Mouse (Mus musculus) embryonic facial prominence, embryonic 14.5 days (tissue): ENCODE measurements at regions not wholly inside any gene's neighbourhood (a gene's known extent, or its start where the extent isn't known, plus 50 kb on each side); places are given as distances from the start of the nearest gene placed in this dataset.

Experiments
- ATAC-seq: fragments of 200-750 bp; cut with Nextera tagmentation; 2 replicates; pipeline ENCODE4 v1.8.0; 2017; ENCODE audit warnings: low read depth, moderate number of reproducible peaks, moderate TSS enrichment
- DNase-seq: peaks from one replicate; pipeline ENCODE4 v3.0.0-alpha.2; 2015; ENCODE audit warnings: low spot score
- H3K27ac ChIP-seq: fragments of 300-500 bp; sonication (generic); replicated peaks from 2 replicates; pipeline ENCODE4 v1.5.1; 2014; ENCODE audit warnings: low read depth, mild to moderate bottlenecking, low read length, moderate library complexity
- H3K27me3 ChIP-seq: fragments of 300-500 bp; sonication (generic); replicated peaks from 2 replicates; pipeline ENCODE4 v1.6.1; 2014; ENCODE audit warnings: low read length; ENCODE audit not compliant: control insufficient read depth, insufficient read depth
- H3K36me3 ChIP-seq: fragments of 300-500 bp; sonication (generic); 2 replicates; pipeline ENCODE4 v1.6.1; 2014; ENCODE audit warnings: low read length, mixed read lengths; ENCODE audit not compliant: control insufficient read depth, insufficient read depth
- H3K4me1 ChIP-seq: fragments of 300-500 bp; sonication (generic); 2 replicates; pipeline ENCODE4 v1.6.1; 2014; ENCODE audit warnings: antibody characterized with exemption, low read length; ENCODE audit not compliant: control insufficient read depth, insufficient read depth
- H3K4me2 ChIP-seq: fragments of 300-500 bp; sonication (generic); 2 replicates; pipeline ENCODE4 v1.6.1; 2014; ENCODE audit warnings: low read depth, mild to moderate bottlenecking, low read length, moderate library complexity, mixed read lengths
- H3K4me3 ChIP-seq: fragments of 300-500 bp; sonication (generic); 2 replicates; pipeline ENCODE4 v1.5.1; 2014; ENCODE audit warnings: low read depth, mild to moderate bottlenecking, low read length
- H3K9ac ChIP-seq: fragments of 300-500 bp; sonication (generic); 2 replicates; pipeline ENCODE4 v1.6.1; 2014; ENCODE audit warnings: low read depth, mild to moderate bottlenecking, low read length, moderate library complexity, mixed read lengths
- H3K9me3 ChIP-seq: fragments of 300-500 bp; sonication (generic); 2 replicates; pipeline ENCODE4 v1.6.1; 2016; ENCODE audit warnings: low read length; ENCODE audit not compliant: control insufficient read depth
- WGBS: fragments of 180-500 bp; shearing (Covaris S2); extraction: QIAGEN DNeasy Blood & Tissue Kit; methylation state at CpG from one replicate; pipeline ENCODE4 v1.1.7; 2014; 5-methylcytosine and 5-hydroxymethylcytosine counted together

DNA sequence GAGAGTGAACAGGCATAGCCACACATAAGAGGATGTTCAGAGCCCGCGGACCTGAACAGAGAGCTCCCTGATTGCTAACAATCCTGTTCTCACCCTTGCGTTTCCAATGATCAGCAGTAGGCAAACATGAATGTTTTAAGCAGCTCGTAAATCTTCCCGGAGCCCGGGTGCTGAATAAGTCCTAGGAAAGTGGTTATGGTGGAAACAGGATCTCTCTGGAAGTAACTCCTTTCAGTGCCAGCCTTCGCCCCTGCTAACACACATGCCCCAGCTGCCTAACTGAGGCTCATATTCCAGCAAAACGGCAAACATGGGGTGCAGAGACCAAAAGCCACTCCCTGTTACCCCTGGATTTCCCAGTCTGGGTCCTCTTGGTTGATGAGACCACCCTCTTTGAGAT is 135.5 kb upstream of the Spag17 start:
- no peak overlapping the region for H3K27ac ChIP-seq
- WGBS, result 72% methylated on average over 8 of the region's 8 CpGs
- no peak overlapping the region for H3K9ac ChIP-seq
- H3K4me1 ChIP-seq, result no peaks in the 10 kb centered on the region
- no peaks in the 10 kb centered on the region for H3K9me3 ChIP-seq
- no peak overlapping the region for H3K4me2 ChIP-seq
- ATAC-seq (no peak), DNase-seq (peak; percentile 4)
- H3K4me3 ChIP-seq, result no peak overlapping the region
- H3K36me3 ChIP-seq, result no peaks in the 10 kb centered on the region
- H3K27me3 ChIP-seq, result no peaks in the 10 kb centered on the region

DNA sequence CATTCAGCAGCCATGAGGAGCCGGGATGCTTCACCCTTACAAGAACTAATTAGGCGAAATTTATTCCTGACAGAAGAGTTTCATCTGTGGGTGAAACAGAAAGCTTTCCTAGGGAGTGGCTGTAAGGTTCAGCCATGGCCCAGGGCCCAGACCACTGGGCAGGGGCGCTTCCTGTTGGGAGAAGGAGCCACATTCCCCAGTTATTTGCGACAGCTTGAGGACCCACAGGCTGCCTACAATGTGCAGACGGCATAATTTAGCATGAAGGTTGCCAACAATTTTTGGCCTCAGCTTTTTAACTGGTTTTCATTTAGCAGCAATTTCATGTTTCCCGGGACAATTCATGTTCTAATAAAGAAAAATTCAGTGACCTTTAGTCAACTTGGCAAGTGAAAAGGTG is 106.7 kb upstream of the Spag17 start:
- Histone ChIP-seq H3K27ac (no peak overlapping the region), H3K4me2 (no peak overlapping the region), H3K4me3 (no peak overlapping the region), H3K4me1 (peaks cover 3% of the 10 kb centered on the region; the same call in 1 of the 2 replicates), H3K36me3 (no peaks in the 10 kb centered on the region), H3K9me3 (no peaks in the 10 kb centered on the region), H3K27me3 (no peaks in the 10 kb centered on the region), H3K9ac (no peak overlapping the region)
- 59% methylated on average over 6 of the region's 6 CpGs for WGBS
- ATAC-seq (0 out of 2 replicates have a peak, but pooled peaks have one; percentile 44), DNase-seq (peak; percentile 48)

DNA sequence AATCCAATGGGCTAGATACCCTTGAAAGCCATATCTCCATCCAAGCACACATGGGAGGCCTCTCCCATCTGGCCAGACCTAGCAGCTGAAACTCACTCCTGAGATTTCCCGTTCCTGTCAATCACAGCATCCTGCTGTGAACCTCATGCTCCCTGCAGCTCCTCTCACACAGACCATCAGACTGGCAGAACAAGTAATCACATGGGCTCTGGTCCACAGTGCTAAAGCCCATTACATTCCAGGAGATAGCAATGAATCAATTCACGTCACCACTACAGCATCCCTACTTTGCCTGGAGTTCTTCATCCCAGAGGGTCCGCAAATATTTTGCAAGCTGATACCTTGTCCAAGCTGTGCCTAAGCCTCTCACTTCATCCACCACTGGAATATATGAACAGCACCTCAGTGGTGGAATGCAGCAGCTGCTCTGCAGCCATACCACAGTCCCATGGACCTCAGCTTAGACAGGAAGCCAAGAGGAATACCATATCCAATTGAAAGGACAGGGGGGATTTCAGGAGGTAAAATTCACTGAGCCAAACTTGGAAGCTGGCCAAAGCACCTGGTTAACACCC is 99.2 kb upstream of the Spag17 start:
- Histone ChIP-seq H3K36me3 (no peaks in the 10 kb centered on the region), H3K4me3 (no peak overlapping the region), H3K27me3 (no peaks in the 10 kb centered on the region), H3K4me2 (no peak overlapping the region), H3K9ac (no peak overlapping the region), H3K27ac (no peak overlapping the region), H3K9me3 (no peaks in the 10 kb centered on the region), H3K4me1 (no peaks in the 10 kb centered on the region)
- 55% methylated on average over 3 of the region's 3 CpGs for WGBS
- DNase-seq (peak; percentile 56), ATAC-seq (peak; percentile 57; the same call in 1 of the 2 replicates)

DNA sequence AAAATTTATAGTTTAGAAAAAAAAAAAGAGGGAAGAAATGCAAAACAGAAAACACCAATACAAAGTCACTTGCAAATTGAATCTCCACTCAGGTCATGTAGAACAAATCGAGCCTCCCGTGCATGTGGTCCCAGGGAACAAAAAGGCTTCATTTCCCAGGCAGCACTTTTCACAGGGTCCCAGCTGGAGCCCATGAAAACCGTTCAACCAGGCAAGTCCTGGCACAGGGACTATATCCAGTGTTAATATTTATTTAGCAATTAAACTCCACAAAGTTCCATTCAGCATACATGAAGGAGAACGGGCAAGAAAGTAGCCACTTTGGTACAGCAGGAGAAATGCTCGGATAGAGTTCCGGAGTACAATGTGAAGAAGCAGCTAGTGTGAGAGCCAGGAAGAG is 93.9 kb upstream of the Spag17 start:
- peak; percentile 48 for DNase-seq
- Histone ChIP-seq H3K36me3 (no peaks in the 10 kb centered on the region), H3K27me3 (no peaks in the 10 kb centered on the region), H3K9me3 (no peaks in the 10 kb centered on the region), H3K4me1 (no peaks in the 10 kb centered on the region), H3K27ac (0 out of 2 replicates have a peak overlapping the region, but pooled peaks have one; percentile 8), H3K4me3 (no peak overlapping the region), H3K9ac (no peak overlapping the region), H3K4me2 (no peak overlapping the region)
- 46% methylated on average over 6 of the region's 6 CpGs for WGBS
- ATAC-seq, result no peak

DNA sequence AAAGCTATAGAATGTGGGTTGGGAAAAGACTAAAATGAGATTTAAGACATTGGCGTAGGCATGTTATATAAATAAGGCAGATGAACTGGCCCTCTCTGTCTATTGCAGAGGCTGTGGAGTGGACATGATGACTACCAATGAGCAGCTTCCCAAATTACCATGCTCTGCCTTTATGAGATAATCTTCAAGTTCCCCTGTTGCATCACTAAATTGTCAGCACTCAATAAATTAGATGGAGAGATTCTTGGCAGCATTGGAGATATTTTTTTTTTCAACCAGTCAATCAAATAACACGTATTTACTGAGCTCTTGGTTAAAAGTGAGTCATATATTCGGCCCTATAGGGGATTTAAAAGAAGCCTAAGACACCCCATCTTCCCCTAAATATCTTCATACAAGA is 91.6 kb upstream of the Spag17 start:
- Histone ChIP-seq H3K27ac (no peak overlapping the region), H3K4me1 (no peaks in the 10 kb centered on the region), H3K4me2 (no peak overlapping the region), H3K4me3 (no peak overlapping the region), H3K36me3 (no peaks in the 10 kb centered on the region), H3K9ac (no peak overlapping the region), H3K9me3 (no peaks in the 10 kb centered on the region), H3K27me3 (no peaks in the 10 kb centered on the region)
- no peak for DNase-seq
- 83% methylated on average over 3 of the region's 3 CpGs for WGBS
- ATAC-seq, result no peak

DNA sequence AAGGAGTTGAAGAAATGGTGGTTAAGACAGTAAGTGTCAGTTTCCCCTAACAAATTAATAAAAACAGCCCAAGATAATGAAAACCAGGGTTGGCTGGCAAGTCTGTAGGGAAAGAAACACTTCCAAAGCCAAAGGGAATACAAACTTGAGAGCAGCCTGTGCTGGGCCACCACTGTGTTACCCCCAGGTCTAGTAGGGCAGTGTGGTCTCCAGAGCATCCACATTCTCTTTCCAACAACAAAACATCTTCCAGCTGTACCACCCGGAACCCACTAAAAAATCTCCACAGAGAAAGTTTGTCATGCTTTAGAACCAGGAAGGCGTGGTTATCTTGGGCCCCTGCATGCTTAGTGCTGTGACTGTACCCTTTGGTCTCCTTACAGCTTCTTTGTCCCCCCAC is 89.4 kb upstream of the Spag17 start:
- Histone ChIP-seq H3K9ac (no peak overlapping the region), H3K4me2 (no peak overlapping the region), H3K27me3 (no peaks in the 10 kb centered on the region), H3K9me3 (no peaks in the 10 kb centered on the region), H3K4me3 (no peak overlapping the region), H3K4me1 (no peaks in the 10 kb centered on the region), H3K27ac (no peak overlapping the region), H3K36me3 (no peaks in the 10 kb centered on the region)
- WGBS, result 63% methylated on average over 2 of the region's 2 CpGs
- peak; percentile 40 for DNase-seq
- no peak for ATAC-seq

DNA sequence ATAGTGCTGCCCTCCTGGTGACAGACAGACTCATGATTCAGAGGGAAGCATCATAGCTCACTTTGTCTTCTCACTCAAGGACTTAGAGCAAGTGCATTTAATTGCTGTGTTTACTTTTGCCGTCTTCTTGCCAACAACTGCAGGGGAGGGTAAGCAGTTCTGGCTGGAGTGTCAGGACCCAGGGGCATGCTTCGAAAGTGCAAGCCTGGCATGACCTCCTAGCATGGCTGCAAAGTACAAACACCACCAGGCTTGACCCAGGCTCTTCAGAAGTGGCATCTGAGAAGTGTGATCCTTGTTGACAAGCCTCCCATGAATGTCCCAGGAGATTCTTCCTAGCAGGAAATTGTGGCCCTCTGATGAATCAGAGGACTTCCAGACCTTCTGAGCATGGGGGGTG is 87.4 kb upstream of the Spag17 start:
- no peak for DNase-seq
- Histone ChIP-seq H3K9ac (no peak overlapping the region), H3K27ac (no peak overlapping the region), H3K9me3 (no peaks in the 10 kb centered on the region), H3K4me2 (no peak overlapping the region), H3K4me1 (no peaks in the 10 kb centered on the region), H3K27me3 (no peaks in the 10 kb centered on the region), H3K4me3 (no peak overlapping the region), H3K36me3 (no peaks in the 10 kb centered on the region)
- no peak for ATAC-seq
- WGBS, result 65% methylated on average over 2 of the region's 2 CpGs

DNA sequence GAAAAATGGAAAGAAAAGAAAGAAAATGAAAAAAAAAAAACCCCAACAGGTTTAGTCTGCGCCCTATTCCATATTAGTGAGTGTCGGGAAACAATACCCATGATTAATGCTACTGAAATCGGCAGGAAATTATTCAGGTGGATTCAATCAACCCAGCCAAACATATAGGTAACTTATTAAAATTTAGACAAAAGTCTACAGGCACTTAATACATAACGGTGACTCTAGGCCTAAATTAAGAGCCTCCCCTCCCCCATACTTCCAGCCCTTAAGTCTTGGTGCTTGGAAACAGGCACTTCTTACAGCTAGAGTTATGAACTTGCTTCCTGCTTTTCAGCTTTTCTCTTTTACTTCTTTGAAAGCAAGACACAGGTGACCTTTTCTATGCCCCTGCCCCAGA is 74.7 kb upstream of the Spag17 start:
- ATAC-seq, result no peak

DNA sequence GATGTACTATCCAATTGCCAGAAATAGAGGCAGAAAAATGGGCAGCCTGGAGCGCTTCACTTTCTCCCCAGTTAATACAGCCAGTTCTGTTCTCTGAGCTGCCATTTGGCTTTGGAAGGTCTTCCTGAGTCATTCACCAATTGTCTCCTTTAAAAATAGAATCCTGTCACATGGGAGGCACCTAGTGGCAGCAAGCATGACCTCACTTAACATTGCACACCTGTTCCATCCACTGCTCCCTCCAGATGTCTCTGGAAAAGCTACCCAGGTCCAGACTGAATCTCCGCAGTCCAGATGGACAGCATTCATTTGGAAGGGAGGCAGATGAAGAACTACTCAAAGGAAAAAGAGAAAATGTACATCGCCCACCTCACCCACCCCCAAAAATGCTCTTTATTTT is 73.9 kb upstream of the Spag17 start:
- no peak overlapping the region for H3K4me2 ChIP-seq
- no peaks in the 10 kb centered on the region for H3K36me3 ChIP-seq
- no peaks in the 10 kb centered on the region for H3K9me3 ChIP-seq
- H3K9ac ChIP-seq, result no peak overlapping the region
- H3K27ac ChIP-seq, result no peak overlapping the region
- DNase-seq (no peak), ATAC-seq (no peak)
- 86% methylated on average over 3 of the region's 3 CpGs for WGBS
- peaks cover 3% of the 10 kb centered on the region; the same call in 1 of the 2 replicates for H3K4me1 ChIP-seq
- no peak overlapping the region for H3K4me3 ChIP-seq
- no peaks in the 10 kb centered on the region for H3K27me3 ChIP-seq

More for the DNA sequence above, 74.7 kb upstream of the Spag17 start:
- Histone ChIP-seq H3K4me3 (no peak overlapping the region), H3K27ac (no peak overlapping the region), H3K9ac (no peak overlapping the region), H3K9me3 (no peaks in the 10 kb centered on the region), H3K4me1 (peaks cover 3% of the 10 kb centered on the region; the same call in 1 of the 2 replicates), H3K4me2 (no peak overlapping the region), H3K36me3 (no peaks in the 10 kb centered on the region), H3K27me3 (no peaks in the 10 kb centered on the region)
- WGBS, result 77% methylated on average over 4 of the region's 4 CpGs
- DNase-seq, result no peak
